Mouse (Mus musculus): ENCODE measurements around the gene Pnck. TPM values are rescaled to one million over a fixed set of nuclear protein-coding genes. Genes with fewer than 3 reads are reported as not detected.
A peak's percentile ranks its signal among the peaks of the same experiment; 100 is the strongest.

Pnck gene
- total RNA-seq, 2 experiments from 2014 or later, result 84.2 to 96.1 TPM

DNA sequence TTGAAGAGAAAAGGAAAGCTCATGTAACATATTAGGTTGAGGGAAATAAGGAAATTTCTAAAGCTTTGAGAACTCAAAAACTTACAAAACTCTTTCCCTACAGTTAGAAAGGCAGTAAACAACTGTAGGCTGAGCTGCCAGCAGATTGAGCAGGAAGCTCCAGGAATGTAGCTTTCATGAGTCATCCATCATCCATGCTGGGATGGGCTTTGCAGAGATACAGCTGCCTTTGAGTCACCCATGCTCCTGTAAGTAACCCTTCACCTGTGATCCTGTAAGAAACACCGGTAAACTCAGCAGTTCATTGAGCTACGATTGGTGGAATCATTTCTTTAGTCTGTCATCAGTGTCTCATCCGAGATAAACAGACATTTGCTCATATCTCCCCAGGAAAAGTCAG, 9.0 kb downstream of the Pnck start:
- intact Hi-C loops (cut with DNase I), result loop anchor here (5.0 kb wide), 1 partner anchor 59 kb away; no protein-coding TSS in a partner anchor
- DNase-seq (ENCODE audit: low spot score in 2 of 2), result no peak

DNA sequence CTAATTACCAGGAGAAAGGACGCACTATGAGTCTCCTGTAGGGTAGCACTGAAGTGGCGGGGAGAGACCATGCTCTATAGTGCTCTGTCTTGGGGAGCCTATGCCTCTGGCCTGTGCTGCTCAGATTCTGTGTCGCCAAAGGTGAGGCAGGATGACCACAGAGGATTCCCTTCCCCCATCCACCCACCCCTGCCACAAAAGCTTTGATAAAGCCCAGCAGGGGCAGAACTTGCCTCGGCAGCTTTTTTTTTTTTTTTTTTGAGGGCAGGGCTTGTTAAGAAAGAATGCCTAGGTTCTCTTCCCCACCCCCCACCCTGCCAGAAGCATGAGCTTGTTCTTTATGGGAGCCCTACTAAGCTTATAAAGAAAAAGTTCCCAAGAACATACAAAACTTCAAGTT, 14.8 kb downstream of the Pnck start:
- intact Hi-C loops (cut with DNase I), result no loop called here

DNA sequence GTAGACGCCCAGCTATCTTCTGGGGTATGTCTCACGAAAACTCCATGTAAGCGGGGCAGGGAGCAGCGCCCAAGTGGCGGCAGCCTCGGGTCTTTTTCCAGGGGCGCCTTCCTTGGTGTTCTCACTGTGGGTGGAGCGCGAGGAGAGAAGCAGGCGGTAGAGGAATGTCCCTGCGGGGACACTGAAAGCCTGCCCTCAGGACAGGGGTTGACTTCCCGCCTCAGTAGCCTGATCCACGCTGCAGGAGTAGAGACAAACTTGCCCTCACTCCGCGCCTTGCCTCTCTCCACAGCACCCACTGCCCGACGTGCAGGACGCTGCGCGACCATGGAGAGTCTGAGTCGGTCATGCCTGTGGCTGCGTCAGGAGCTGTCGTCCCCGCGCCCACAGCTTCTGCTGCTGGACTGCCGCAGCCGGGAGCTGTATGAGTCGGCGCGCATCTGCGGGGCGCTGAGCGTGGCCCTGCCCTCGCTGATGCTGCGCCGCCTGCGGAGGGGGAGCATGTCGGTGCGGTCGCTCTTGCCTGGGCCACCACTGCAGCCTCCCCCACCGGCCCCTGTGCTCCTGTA, 19.9 kb downstream of the Pnck start:
- peak in 1 of 2 experiments; percentile 9 for DNase-seq (ENCODE audit: low spot score in 2 of 2)

More for the DNA sequence above, 14.8 kb downstream of the Pnck start:
- DNase-seq (ENCODE audit: low spot score in 2 of 2), result no peak

DNA sequence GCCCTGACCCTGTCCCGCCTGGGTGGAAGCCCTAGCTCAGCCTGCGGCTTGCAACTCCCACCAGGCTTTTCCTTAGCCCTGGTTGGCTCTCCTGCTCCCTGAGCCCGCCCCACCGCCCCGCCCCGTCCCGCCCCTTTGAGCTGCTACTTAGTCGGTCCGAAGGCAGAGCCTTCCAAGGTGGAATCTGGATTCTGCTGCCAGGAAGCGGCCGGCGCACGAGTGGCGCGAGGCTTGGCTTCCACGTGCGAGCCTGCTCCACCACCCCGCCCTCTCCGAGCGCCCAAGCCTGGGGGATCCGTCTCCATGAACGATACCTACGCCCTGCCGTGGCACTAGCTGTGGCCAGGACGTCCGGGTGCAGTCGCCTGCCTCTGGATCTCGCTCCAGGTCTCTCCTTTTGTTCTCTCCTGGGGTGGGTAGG, 20.7 kb downstream of the Pnck start, which contains the start of gene Dusp9:
Gene Dusp9 (plus strand): TSS at position 165 of the 421 bp plus-strand sequence.
- intact Hi-C loops (cut with DNase I), result no loop called here

More for the DNA sequence above, 19.9 kb downstream of the Pnck start:
- intact Hi-C loops (cut with DNase I), result no loop called here

DNA sequence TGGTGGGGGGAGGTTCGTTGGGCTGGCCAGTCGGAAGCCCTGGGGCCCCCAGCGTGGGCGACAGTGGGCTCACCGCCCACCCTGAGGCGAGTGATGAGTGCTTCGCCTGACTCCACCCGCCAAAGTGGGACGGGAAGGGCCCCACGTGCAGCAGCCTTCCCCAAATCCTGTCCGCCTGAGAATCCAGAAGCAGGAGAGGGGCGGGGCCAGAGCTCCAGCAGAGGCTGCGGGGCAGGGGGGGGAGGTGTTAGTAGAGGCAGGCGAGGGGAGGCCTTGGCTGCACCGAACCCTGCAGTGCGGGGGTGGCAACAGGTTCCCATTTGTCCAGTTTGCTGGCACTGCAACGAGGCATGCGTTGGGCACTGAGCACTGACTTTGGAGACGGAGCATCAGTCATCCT, 22.5 kb downstream of the Pnck start:
- DNase-seq (ENCODE audit: low spot score in 2 of 2), result no peak
- intact Hi-C loops (cut with DNase I), result no loop called here

More for the DNA sequence above, 20.7 kb downstream of the Pnck start, which contains the start of gene Dusp9:
- DNase-seq (ENCODE audit: low spot score in 2 of 2), result no peak

DNA sequence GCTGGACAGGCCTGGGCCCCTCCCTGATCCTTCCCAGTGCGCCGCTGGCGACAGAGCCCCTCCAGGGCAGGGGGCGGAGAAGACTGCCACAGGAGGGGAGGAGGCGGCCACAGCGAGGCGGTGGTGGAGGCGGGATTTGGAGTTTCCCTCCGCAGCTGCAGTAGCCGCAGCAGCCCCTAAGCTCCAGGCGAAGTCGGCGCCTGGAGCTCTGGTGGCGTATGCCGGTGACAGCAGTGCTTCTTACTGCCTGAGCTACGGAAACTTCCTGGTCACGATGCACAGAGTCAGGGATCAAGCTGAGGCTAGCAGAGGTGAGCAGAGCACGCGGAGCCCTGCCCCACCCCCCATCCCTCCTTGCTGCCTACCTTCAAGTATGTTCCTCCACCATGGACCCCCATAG, 24.5 kb downstream of the Pnck start:
- intact Hi-C loops (cut with DNase I), result no loop called here
- DNase-seq (ENCODE audit: low spot score in 2 of 2), result no peak

DNA sequence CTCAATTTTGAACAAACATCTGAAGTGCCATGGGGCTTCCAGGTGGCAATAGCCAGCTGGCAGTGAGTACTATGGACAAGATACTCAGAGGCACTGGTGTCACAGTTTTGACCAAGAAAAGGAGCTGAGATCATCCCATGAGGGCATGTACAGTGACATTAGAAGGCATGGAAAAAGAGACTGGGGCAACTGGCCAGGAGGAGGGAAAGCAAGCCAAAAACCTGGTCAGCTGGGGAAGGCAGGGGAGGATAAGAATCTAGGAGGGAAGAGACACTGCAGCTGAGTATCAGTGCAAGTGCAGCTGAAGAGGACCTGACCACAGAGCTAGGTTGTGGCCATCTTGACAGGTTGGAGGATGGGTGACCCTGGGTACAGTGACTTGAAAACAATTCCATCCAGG, 32.9 kb downstream of the Pnck start:
- intact Hi-C loops (cut with DNase I), result no loop called here
- no peak for DNase-seq (ENCODE audit: low spot score in 2 of 2)

DNA sequence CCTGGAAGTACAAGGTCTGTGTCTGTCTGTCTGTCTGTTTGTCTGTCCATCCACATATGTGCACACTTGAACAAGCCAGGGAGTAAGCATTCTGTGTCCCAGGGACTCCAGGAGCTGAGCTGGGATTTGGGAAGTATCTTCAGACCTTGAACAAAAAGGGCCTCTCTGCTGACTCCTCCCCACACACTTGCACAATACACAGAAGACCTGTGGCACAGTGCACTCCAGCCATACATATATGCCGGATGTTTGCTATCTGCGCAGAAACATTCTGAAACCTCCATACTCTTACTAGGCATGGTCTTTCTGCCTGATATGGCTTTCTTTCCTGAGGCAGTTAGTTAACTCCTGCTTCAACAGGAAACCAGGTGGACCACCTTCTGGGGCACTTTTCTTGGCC, 40.0 kb downstream of the Pnck start:
- intact Hi-C loops (cut with DNase I), result no loop called here
- DNase-seq (ENCODE audit: low spot score in 2 of 2), result no peak

DNA sequence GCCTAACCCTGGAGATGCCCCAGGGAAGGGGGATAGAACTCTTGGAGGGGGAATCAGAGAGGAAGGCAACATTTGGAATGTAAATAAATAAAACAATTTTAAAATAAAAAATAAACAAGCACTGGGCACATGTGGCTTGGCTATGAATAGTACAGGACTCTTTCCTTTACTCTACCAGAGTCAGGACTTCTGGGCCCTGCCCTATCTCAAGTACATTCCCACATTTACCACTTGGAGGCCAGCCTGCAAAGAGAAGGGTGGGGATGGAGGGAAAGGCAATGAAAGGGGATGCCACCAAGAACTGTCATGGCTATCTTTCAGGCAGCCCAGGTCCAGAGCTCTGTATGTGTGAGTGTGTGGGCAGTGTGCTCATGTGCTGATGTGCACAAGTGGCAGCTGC, 40.5 kb downstream of the Pnck start:
- intact Hi-C loops (cut with DNase I), result no loop called here
- DNase-seq (ENCODE audit: low spot score in 2 of 2), result no peak

DNA sequence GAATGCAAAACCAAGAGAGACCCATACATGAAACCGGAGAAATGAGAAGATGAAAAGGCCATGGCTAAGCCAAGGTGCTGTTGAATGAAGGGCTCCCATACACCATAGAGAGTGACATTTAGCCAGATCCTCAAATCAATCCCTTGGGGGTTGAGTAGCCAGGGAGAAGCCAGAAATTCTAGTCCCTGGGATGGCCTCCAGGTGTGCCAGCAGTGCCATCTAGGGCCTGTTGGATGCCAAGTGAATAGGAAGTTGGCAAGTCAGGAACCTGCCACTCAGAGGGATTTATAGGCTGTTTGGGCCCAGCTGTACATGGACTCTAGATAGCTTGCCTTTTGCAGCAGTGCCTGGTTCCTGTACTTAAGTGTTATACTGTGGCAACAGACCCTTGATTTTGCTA, 44.0 kb downstream of the Pnck start:
- intact Hi-C loops (cut with DNase I), result no loop called here
- DNase-seq (ENCODE audit: low spot score in 2 of 2), result no peak

DNA sequence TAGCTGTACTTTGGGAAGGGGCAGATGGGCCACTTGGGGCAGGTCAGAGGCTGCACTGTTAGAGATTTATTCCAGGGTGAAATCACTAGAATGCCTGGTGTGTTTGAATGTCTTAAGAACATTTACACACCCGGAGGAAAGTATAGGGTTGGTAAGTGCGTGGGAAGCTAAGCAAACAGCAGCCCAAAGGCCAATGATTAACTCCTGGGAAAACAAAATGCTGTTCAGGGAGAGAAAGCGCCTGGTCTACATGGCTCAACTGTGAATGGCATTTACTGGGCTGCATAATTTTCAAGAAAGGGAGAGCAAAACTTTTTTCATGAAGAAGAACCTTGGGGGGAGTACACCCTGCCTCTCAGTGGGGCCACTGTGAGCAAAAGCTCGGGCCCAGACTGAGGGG, 46.3 kb downstream of the Pnck start:
- no peak for DNase-seq (ENCODE audit: low spot score in 2 of 2)
- intact Hi-C loops (cut with DNase I), result no loop called here

Other genes with a start within 250 kb of the Pnck start
- 1 to 10 TPM; 1.2 to 2.8 TPM for gene Zfp92, start 249.0 kb downstream of the Pnck start, total RNA-seq (2021)
- gene Trex2, start 224.8 kb downstream of the Pnck start, total RNA-seq (2021), result not detected
- gene Haus7, start 201.1 kb downstream of the Pnck start, total RNA-seq (2021), result 1 to 10 TPM; 6.7 to 8.9 TPM
- gene Bgn, start 176.5 kb downstream of the Pnck start, total RNA-seq (2021), result 10 to 100 TPM; 15.2 to 19.5 TPM
- 10 to 100 TPM; 95.2 to 98.6 TPM for gene Atp2b3, start 157.0 kb downstream of the Pnck start, total RNA-seq (2021)
- 1 to 10 TPM in 1 of 2 experiments, under 1 TPM in 1; 0.75 to 1.0 TPM for gene Dusp9, start 20.7 kb downstream of the Pnck start, total RNA-seq (2021)
- 100 to 1,000 TPM in 1 of 2 experiments, 10 to 100 TPM in 1; 98.6 to 104 TPM for gene Slc6a8, start 13.0 kb upstream of the Pnck start, total RNA-seq (2021)
- 10 to 100 TPM; 77.9 to 83.8 TPM for gene Bcap31, start 56.1 kb upstream of the Pnck start, total RNA-seq (2021)
- 10 to 100 TPM; 11.8 to 13.6 TPM for gene Abcd1, start 56.5 kb upstream of the Pnck start, total RNA-seq (2021)
- gene Plxnb3, start 97.0 kb upstream of the Pnck start, total RNA-seq (2021), result 10 to 100 TPM in 1 of 2 experiments, 1 to 10 TPM in 1; 9.8 to 10.2 TPM
- gene Srpk3, start 114.3 kb upstream of the Pnck start, total RNA-seq (2021), result 10 to 100 TPM in 1 of 2 experiments, 1 to 10 TPM in 1; 8.2 to 10.4 TPM
- gene Idh3g, start 126.8 kb upstream of the Pnck start, total RNA-seq (2021), result 100 to 1,000 TPM; 179 to 205 TPM
- gene Ssr4, start 126.9 kb upstream of the Pnck start, total RNA-seq (2021), result 10 to 100 TPM; 81.2 to 95.9 TPM
- gene Pdzd4, start 164.9 kb upstream of the Pnck start, total RNA-seq (2021), result 100 to 1,000 TPM; 116 to 121 TPM
- gene Avpr2, start 232.0 kb upstream of the Pnck start, total RNA-seq (2021), result not detected
- 100 to 1,000 TPM; 131 to 179 TPM for gene L1cam, start 236.0 kb upstream of the Pnck start, total RNA-seq (2021)